Mouse (Mus musculus) ES-E14 (cell line): ENCODE measurements at regions not wholly inside any gene's neighbourhood (a gene's known extent, or its start where the extent isn't known, plus 50 kb on each side); places are given as distances from the start of the nearest gene placed in this dataset.

Source experiments
- DNase-seq: peaks from one replicate; pipeline ENCODE4 v3.0.0-alpha.2; 2013; ENCODE audit warnings: low read depth, low spot score
- H3K27ac ChIP-seq: 2 replicates; pipeline ENCODE4 v1.5.1; 2012; ENCODE audit warnings: low read depth, mild to moderate bottlenecking, low read length, moderate library complexity, mixed read lengths; ENCODE audit not compliant: poor library complexity, insufficient read depth, severe bottlenecking
- H3K36me3 ChIP-seq: 2 replicates; pipeline ENCODE4 v1.6.1; 2012; ENCODE audit warnings: mild to moderate bottlenecking, low read length, moderate library complexity, mixed read lengths; ENCODE audit not compliant: control insufficient read depth, poor library complexity, insufficient read depth, severe bottlenecking
- H3K4me1 ChIP-seq, 2 experiments: fragments of 150-350 bp in 1 of 2; sonication (generic) in 1 of 2; 2 replicates each; pipeline ENCODE4 v1.6.1; 2012; ENCODE audit warnings: low read length in 2 of 2, mild to moderate bottlenecking in 1 of 2, mixed read lengths in 1 of 2; ENCODE audit not compliant: control insufficient read depth in 2 of 2, insufficient read depth in 2 of 2, poor library complexity in 1 of 2
- H3K4me3 ChIP-seq, 2 experiments: fragments of 150-350 bp in 1 of 2; sonication (generic) in 1 of 2; 2 replicates each; pipeline ENCODE4 v1.5.1; 2012; ENCODE audit warnings: low read length in 2 of 2, low read depth in 1 of 2, mild to moderate bottlenecking in 1 of 2, mixed read lengths in 1 of 2; ENCODE audit not compliant: insufficient read depth in 1 of 2, poor library complexity in 1 of 2, severe bottlenecking in 1 of 2
- H3K9ac ChIP-seq: 2 replicates; pipeline ENCODE4 v1.6.1; 2012; ENCODE audit warnings: low read depth, mild to moderate bottlenecking, low read length, mixed read lengths; ENCODE audit not compliant: poor library complexity, insufficient read depth, severe bottlenecking
- H3K9me3 ChIP-seq: fragments of 150-350 bp; sonication (generic); 2 replicates; pipeline ENCODE4 v1.6.1; 2012; ENCODE audit warnings: low read depth, mild to moderate bottlenecking, low read length; ENCODE audit not compliant: control insufficient read depth, insufficient read depth
- CHD2 ChIP-seq: IDR thresholded peaks from 2 replicates; pipeline ENCODE4 v1.6.1; 2014; ENCODE audit warnings: mild to moderate bottlenecking, low read depth, low read length, inconsistent platforms
- HCFC1 ChIP-seq: IDR thresholded peaks from 2 replicates; pipeline ENCODE4 v1.6.1; 2012; ENCODE audit warnings: low read length, inconsistent platforms, borderline replicate concordance; ENCODE audit not compliant: insufficient read depth
- MAFK ChIP-seq: IDR thresholded peaks from 2 replicates; pipeline ENCODE4 v1.6.1; 2014; ENCODE audit warnings: mild to moderate bottlenecking, low read depth, low read length, inconsistent platforms; ENCODE audit not compliant: insufficient read depth
- ZC3H11A ChIP-seq: IDR thresholded peaks from 2 replicates; pipeline ENCODE4 v1.6.1; 2012; ENCODE audit warnings: low read depth, mild to moderate bottlenecking, inconsistent platforms, low read length, borderline replicate concordance
- ZNF384 ChIP-seq: IDR thresholded peaks from 2 replicates; pipeline ENCODE4 v1.6.1; 2012; ENCODE audit warnings: low read depth, low read length, inconsistent platforms
- in situ Hi-C, 2 experiments: fragments of 600-800 bp; cut with MboI; formaldehyde crosslinking; loops; one replicate each; pipeline ENCODE4 v1.15.1; 2025; ENCODE audit warnings: low sequenced_read_pairs in 2 of 2, inconsistent platforms in 1 of 2; ENCODE audit not compliant: unreplicated experiment in 2 of 2

DNA sequence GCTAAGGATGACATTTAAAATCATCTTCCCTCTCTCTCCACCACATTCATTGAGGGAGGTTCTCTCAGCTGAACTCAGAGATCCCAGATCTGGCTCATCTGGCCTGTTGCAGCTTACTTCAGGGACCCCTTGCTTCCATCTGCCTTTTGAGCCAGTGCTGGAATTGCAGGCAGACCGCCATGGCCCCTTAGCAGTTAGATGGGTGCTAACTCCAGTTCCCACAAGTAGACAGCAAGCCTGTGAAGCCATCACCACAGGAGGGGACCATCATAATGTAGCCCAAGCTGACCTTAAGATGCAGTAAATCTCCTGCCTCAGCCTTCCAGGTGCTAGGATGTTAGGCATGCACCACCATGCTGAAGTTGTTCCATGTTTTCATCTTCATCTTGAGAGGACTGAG lies 221.7 kb upstream of the Mphosph6 start:
- Histone ChIP-seq H3K4me1 (peaks cover 0 to 3% of the 10 kb centered on the region in 2 experiments; a peak in 1 of 4 replicates), H3K36me3 (no peaks in the 10 kb centered on the region), H3K4me3 (no peak overlapping the region), H3K9me3 (no peaks in the 10 kb centered on the region), H3K27ac (no peak overlapping the region), H3K9ac (no peak overlapping the region)
- no peak for DNase-seq
- in situ Hi-C loops = no loop called here
- TF ChIP-seq MAFK (no peak), HCFC1 (no peak), ZNF384 (no peak), ZC3H11A (no peak), CHD2 (no peak)

GRCm38 (mm10) chr8:118021978-118022377 lies 220.2 kb upstream of the Mphosph6 start:
- H3K9me3 ChIP-seq = no peaks in the 10 kb centered on the region
- no peak for DNase-seq
- H3K27ac ChIP-seq = no peak overlapping the region
- peaks cover 0 to 11% of the 10 kb centered on the region in 2 experiments; a peak in 2 of 4 replicates for H3K4me1 ChIP-seq
- in situ Hi-C loops = no loop called here
- H3K9ac ChIP-seq = no peak overlapping the region
- TF ChIP-seq MAFK (no peak), ZNF384 (no peak), HCFC1 (no peak), CHD2 (no peak), ZC3H11A (no peak)
- H3K36me3 ChIP-seq = no peaks in the 10 kb centered on the region
- no peak overlapping the region for H3K4me3 ChIP-seq

DNA sequence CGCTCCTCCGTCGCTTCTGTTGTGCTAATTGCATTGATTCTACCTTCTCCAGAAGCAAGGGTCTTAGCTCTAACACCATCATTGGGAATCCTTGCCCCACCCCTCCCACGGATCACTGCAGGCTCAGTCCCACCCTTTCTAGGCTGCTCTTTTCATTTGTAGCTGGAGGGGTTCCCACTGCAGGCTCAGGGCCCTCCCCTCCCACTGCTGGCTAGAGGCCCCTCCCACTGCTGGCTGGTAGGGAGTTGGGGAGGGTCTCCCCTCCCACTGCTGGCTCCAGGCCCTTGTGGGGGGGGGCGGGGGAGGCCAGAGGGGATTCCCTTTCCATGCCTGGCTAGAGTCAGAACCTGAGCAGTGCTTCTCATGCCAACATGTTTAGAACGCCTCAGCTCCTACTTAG lies 215.5 kb upstream of the Mphosph6 start:
- in situ Hi-C loops = no loop called here
- H3K4me1 ChIP-seq = peaks cover 2 to 11% of the 10 kb centered on the region in 2 experiments; a peak in 3 of 4 replicates
- peak; percentile 47 for DNase-seq
- no peaks in the 10 kb centered on the region for H3K9me3 ChIP-seq
- H3K36me3 ChIP-seq = no peaks in the 10 kb centered on the region
- TF ChIP-seq ZNF384 = no peak
- TF ChIP-seq ZC3H11A = no peak
- TF ChIP-seq CHD2 = no peak
- TF ChIP-seq MAFK = no peak
- no peak for TF ChIP-seq HCFC1
- no peak overlapping the region for H3K4me3 ChIP-seq
- H3K9ac ChIP-seq = no peak overlapping the region
- no peak overlapping the region for H3K27ac ChIP-seq

DNA sequence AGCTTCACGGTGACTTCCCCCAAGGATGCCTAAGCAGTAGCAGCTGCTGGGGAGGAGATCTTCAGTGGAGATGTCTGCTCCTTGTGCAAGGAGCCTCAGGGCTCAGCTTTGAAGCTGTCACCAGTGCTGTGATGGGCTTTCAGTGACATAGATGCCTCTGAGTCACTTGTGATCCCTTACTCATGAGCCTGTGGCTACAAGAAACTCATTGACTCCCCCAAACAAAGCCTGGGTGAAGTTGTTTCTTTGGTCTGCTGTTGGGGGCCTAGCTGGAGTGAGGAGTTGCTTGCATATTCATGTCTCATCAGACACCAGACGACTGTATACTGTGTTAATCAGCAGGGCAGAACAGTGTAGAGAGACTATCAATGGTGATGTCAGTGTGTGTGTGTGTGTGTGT lies 203.4 kb upstream of the Mphosph6 start:
- in situ Hi-C loops = no loop called here
- Histone ChIP-seq H3K9ac (no peak overlapping the region), H3K9me3 (no peaks in the 10 kb centered on the region), H3K4me3 (no peak overlapping the region), H3K27ac (no peak overlapping the region), H3K4me1 (no peaks in the 10 kb centered on the region), H3K36me3 (no peaks in the 10 kb centered on the region)
- no peak for DNase-seq
- TF ChIP-seq ZNF384 (no peak), MAFK (no peak), HCFC1 (no peak), ZC3H11A (no peak), CHD2 (no peak)

DNA sequence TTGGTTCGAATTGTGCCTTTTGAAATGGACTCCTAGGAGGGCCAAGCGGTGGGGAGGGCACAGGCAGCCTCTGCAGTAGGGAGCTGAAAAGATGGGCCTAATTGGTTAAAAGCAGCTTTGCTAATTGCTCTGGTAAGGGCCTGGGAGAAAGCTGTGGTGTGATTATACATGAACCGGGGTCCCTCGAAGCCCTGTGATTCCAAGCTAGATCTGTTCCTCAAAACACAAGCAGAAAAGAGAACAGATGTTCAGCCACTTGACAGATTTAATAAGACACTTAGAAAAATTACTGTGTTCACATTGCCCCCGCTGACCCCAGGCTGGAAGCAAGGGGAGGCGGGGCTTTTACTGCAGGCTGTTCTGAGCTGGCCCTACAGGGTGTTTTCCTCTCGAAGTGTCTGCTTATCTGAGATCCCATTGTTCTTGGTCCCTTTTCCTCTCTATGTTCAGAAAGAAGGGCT lies 202.7 kb upstream of the Mphosph6 start:
- H3K9ac ChIP-seq = no peak overlapping the region
- no peak overlapping the region for H3K27ac ChIP-seq
- TF ChIP-seq ZNF384 (no peak), CHD2 (no peak), MAFK (no peak), ZC3H11A (no peak), HCFC1 (no peak)
- H3K4me1 ChIP-seq = no peaks in the 10 kb centered on the region
- no peaks in the 10 kb centered on the region for H3K36me3 ChIP-seq
- H3K4me3 ChIP-seq = no peak overlapping the region
- no peak for DNase-seq
- no peaks in the 10 kb centered on the region for H3K9me3 ChIP-seq
- in situ Hi-C loops = no loop called here
